Mouse (Mus musculus) lung, postnatal 0 days (tissue): ENCODE results near the gene Cd6. TPM values are rescaled to one million over a fixed set of nuclear protein-coding genes. Genes with fewer than 3 reads are reported as not detected.

Experiments used
- ATAC-seq: fragments of 200-750 bp; cut with Nextera tagmentation; 2 replicates; pipeline ENCODE4 v1.8.0; 2017; ENCODE audit warnings: moderate library complexity
- DNase-seq: peaks from one replicate; pipeline ENCODE4 v3.0.0-alpha.2; 2016; ENCODE audit warnings: low spot score
- H3K27ac ChIP-seq: fragments of 300-500 bp; sonication (generic); 2 replicates; pipeline ENCODE4 v1.5.1; 2014; ENCODE audit warnings: antibody characterized with exemption, mild to moderate bottlenecking, low read length, mixed read lengths
- H3K27me3 ChIP-seq: fragments of 300-500 bp; sonication (generic); replicated peaks from 2 replicates; pipeline ENCODE4 v1.6.1; 2014; ENCODE audit warnings: low read length, mixed read lengths; ENCODE audit not compliant: insufficient read depth
- H3K36me3 ChIP-seq: fragments of 300-500 bp; sonication (generic); 2 replicates; pipeline ENCODE4 v1.6.1; 2014; ENCODE audit warnings: low read length, mixed read lengths; ENCODE audit not compliant: insufficient read depth
- H3K4me1 ChIP-seq: fragments of 300-500 bp; sonication (generic); 2 replicates; pipeline ENCODE4 v1.6.1; 2014; ENCODE audit warnings: antibody characterized with exemption, low read depth, low read length, mixed read lengths; ENCODE audit not compliant: insufficient read depth
- H3K4me2 ChIP-seq: fragments of 300-500 bp; sonication (generic); replicated peaks from 2 replicates; pipeline ENCODE4 v1.6.1; 2014; ENCODE audit warnings: low read depth, mild to moderate bottlenecking, low read length, moderate library complexity, mixed read lengths
- H3K4me3 ChIP-seq: fragments of 300-500 bp; sonication (generic); 2 replicates; pipeline ENCODE4 v1.5.1; 2014; ENCODE audit warnings: low read depth, low read length
- H3K9ac ChIP-seq: fragments of 300-500 bp; sonication (generic); replicated peaks from 2 replicates; pipeline ENCODE4 v1.6.1; 2014; ENCODE audit warnings: low read depth, mild to moderate bottlenecking
- H3K9me3 ChIP-seq: fragments of 300-500 bp; sonication (generic); 2 replicates; pipeline ENCODE4 v1.6.1; 2016; ENCODE audit warnings: low read length, mixed read lengths
- CTCF ChIP-seq: IDR thresholded peaks from 2 replicates; pipeline ENCODE4 v1.5.1; 2016; ENCODE audit warnings: antibody characterized with exemption, mild to moderate bottlenecking
- EP300 ChIP-seq: IDR thresholded peaks from 2 replicates; pipeline ENCODE4 v1.6.1; 2016; ENCODE audit warnings: antibody characterized with exemption, mild to moderate bottlenecking, control low read depth
- WGBS: fragments of 180-500 bp; shearing (Covaris S2); extraction: QIAGEN DNeasy Blood & Tissue Kit; methylation state at CpG from one replicate; pipeline ENCODE4 v1.1.7; 2014; 5-methylcytosine and 5-hydroxymethylcytosine counted together
- polyA plus RNA-seq: library from polyadenylated mRNA; unstranded; fragments of >200 nt; fragmentation: Nextera tagmentation; extraction: Ambion mirVana; gene quantifications from 2 replicates; pipeline ENCODE4 v1.2.1, GENCODE M21; 2015

Cd6 gene
- polyA plus RNA-seq, 1 experiment from 2014 or later = not detected

- Histone ChIP-seq H3K4me2 (no peak overlapping the region), H3K4me1 (no peaks in the 10 kb centered on the region), H3K9ac (no peak overlapping the region), H3K4me3 (no peak overlapping the region), H3K27ac (no peak overlapping the region), H3K36me3 (no peaks in the 10 kb centered on the region), H3K9me3 (no peaks in the 10 kb centered on the region), H3K27me3 (no peaks in the 10 kb centered on the region)
- no peak for ATAC-seq
- 93% methylated on average over 17 of the region's 17 CpGs for whole genome bisulfite sequencing
- no peak for DNase-seq
- TF ChIP-seq CTCF (no peak), EP300 (no peak)
Measured at GRCm38 (mm10) chr19:10799155-10799554, 30.7 kb downstream of the Cd6 start.

- 67% methylated on average over 10 of the region's 10 CpGs for WGBS
- H3K27ac ChIP-seq = no peak overlapping the region
- ATAC-seq = no peak
- H3K9me3 ChIP-seq = no peaks in the 10 kb centered on the region
- H3K4me1 ChIP-seq = no peaks in the 10 kb centered on the region
- DNase-seq = no peak
- no peak overlapping the region for H3K9ac ChIP-seq
- TF ChIP-seq EP300 = no peak
- no peak for TF ChIP-seq CTCF
- no peaks in the 10 kb centered on the region for H3K27me3 ChIP-seq
- H3K36me3 ChIP-seq = no peaks in the 10 kb centered on the region
- no peak overlapping the region for H3K4me3 ChIP-seq
- no peak overlapping the region for H3K4me2 ChIP-seq
Measured at GRCm38 (mm10) chr19:10798576-10798975, 31.3 kb downstream of the Cd6 start.

- Histone ChIP-seq H3K9me3 (no peaks in the 10 kb centered on the region), H3K4me1 (no peaks in the 10 kb centered on the region), H3K4me2 (no peak overlapping the region), H3K4me3 (no peak overlapping the region), H3K9ac (no peak overlapping the region), H3K27ac (no peak overlapping the region), H3K27me3 (no peaks in the 10 kb centered on the region), H3K36me3 (no peaks in the 10 kb centered on the region)
- TF ChIP-seq EP300 (no peak), CTCF (no peak)
- DNase-seq = no peak
- no peak for ATAC-seq
- 27% methylated on average over 1 of the region's 1 CpGs for WGBS
Measured at GRCm38 (mm10) chr19:10794916-10795315, 34.9 kb downstream of the Cd6 start.

GRCm38 (mm10) chr19:10793044-10793443 lies 36.8 kb downstream of the Cd6 start:
- H3K36me3 ChIP-seq = no peaks in the 10 kb centered on the region
- no peak for ATAC-seq
- no peaks in the 10 kb centered on the region for H3K9me3 ChIP-seq
- H3K4me3 ChIP-seq = no peak overlapping the region
- no peak overlapping the region for H3K27ac ChIP-seq
- WGBS = 56% methylated on average over 3 of the region's 3 CpGs
- H3K27me3 ChIP-seq = no peaks in the 10 kb centered on the region
- H3K4me2 ChIP-seq = no peak overlapping the region
- no peaks in the 10 kb centered on the region for H3K4me1 ChIP-seq
- no peak overlapping the region for H3K9ac ChIP-seq
- no peak for DNase-seq
- no peak for TF ChIP-seq CTCF
- TF ChIP-seq EP300 = no peak

- TF ChIP-seq CTCF = no peak
- no peak for TF ChIP-seq EP300
- H3K4me2 ChIP-seq = no peak overlapping the region
- no peaks in the 10 kb centered on the region for H3K9me3 ChIP-seq
- H3K27ac ChIP-seq = no peak overlapping the region
- H3K36me3 ChIP-seq = no peaks in the 10 kb centered on the region
- DNase-seq (no peak), ATAC-seq (no peak)
- H3K27me3 ChIP-seq = no peaks in the 10 kb centered on the region
- no peak overlapping the region for H3K9ac ChIP-seq
- 69% methylated on average over 9 of the region's 9 CpGs for WGBS
- no peaks in the 10 kb centered on the region for H3K4me1 ChIP-seq
- no peak overlapping the region for H3K4me3 ChIP-seq
Measured at GRCm38 (mm10) chr19:10790323-10790722, 39.5 kb downstream of the Cd6 start.

GRCm38 (mm10) chr19:10788242-10788641 lies 41.6 kb downstream of the Cd6 start:
- ATAC-seq (no peak), DNase-seq (no peak)
- H3K9ac ChIP-seq = no peak overlapping the region
- H3K4me1 ChIP-seq = no peaks in the 10 kb centered on the region
- H3K27ac ChIP-seq = no peak overlapping the region
- no peaks in the 10 kb centered on the region for H3K27me3 ChIP-seq
- H3K9me3 ChIP-seq = no peaks in the 10 kb centered on the region
- H3K4me3 ChIP-seq = no peak overlapping the region
- no peaks in the 10 kb centered on the region for H3K36me3 ChIP-seq
- H3K4me2 ChIP-seq = no peak overlapping the region
- 63% methylated on average over 8 of the region's 9 CpGs for WGBS
- TF ChIP-seq EP300 = no peak
- no peak for TF ChIP-seq CTCF

GRCm38 (mm10) chr19:10787406-10787805 lies 42.5 kb downstream of the Cd6 start:
- H3K27ac ChIP-seq = no peak overlapping the region
- no peaks in the 10 kb centered on the region for H3K27me3 ChIP-seq
- no peaks in the 10 kb centered on the region for H3K9me3 ChIP-seq
- WGBS = 75% methylated on average over 4 of the region's 4 CpGs
- TF ChIP-seq EP300 = no peak
- TF ChIP-seq CTCF = no peak
- DNase-seq (no peak), ATAC-seq (no peak)
- H3K36me3 ChIP-seq = no peaks in the 10 kb centered on the region
- no peaks in the 10 kb centered on the region for H3K4me1 ChIP-seq
- no peak overlapping the region for H3K9ac ChIP-seq
- no peak overlapping the region for H3K4me3 ChIP-seq
- no peak overlapping the region for H3K4me2 ChIP-seq
